Mouse (Mus musculus): ENCODE results near the gene Irf7. TPM values are rescaled to one million over a fixed set of nuclear protein-coding genes. Genes with fewer than 3 reads are reported as not detected.
"Not testable (repeated sequence)": the region's sequence is repeated elsewhere in the genome, so short reads cannot be mapped to it uniquely, and the experiment has no call there.

Irf7 gene
- polyA plus RNA-seq, 2 experiments, result 4.8 to 5.4 TPM

GRCm38 (mm10) chr7:141264761-141265410, 1.4 kb downstream of the Irf7 start:
- H3K27ac ChIP-seq, result no peak overlapping the region
- 12% methylated on average over 12 of the region's 12 CpGs for WGBS (ENCODE audit: insufficient replicate concordance)
- DNase-seq (ENCODE audit: low read depth in 3 of 3, low spot score in 3 of 3), result peak in 2 of 3 experiments; percentile 22 to 40

GRCm38 (mm10) chr7:141264041-141264700, 2.1 kb downstream of the Irf7 start:
- Histone ChIP-seq H3K4me3 (ENCODE audit: insufficient read depth in 1 of 2, low read depth in 2 of 2, low read length in 2 of 2) (no peak overlapping the region), H3K4me2 (ENCODE audit: low read depth) (peak overlapping the region; percentile 74; the same call in 1 of the 2 replicates), H3K27me3 (ENCODE audit: control insufficient read depth, insufficient read depth, low read length) (no peaks in the 10 kb centered on the region), H3K9me3 (ENCODE audit: control insufficient read depth, low read length) (no peaks in the 10 kb centered on the region), H3K36me3 (replicated peaks; ENCODE audit: control insufficient read depth, insufficient read depth, low read depth) (peaks cover 46% of the 10 kb centered on the region), H3K27ac (no peak overlapping the region), H3K4me1 (replicated peaks; ENCODE audit: control insufficient read depth in 2 of 2, insufficient read depth in 2 of 2, low read length in 1 of 2) (peaks cover 13 to 17% of the 10 kb centered on the region in 2 experiments), H3K9ac (replicated peaks) (no peak overlapping the region)
- TF ChIP-seq CTCF (IDR thresholded peaks at IDR 0.05; ENCODE audit: low read depth), result no peak
- no peak for TF ChIP-seq EP300 (IDR thresholded peaks at IDR 0.05; ENCODE audit: low read depth)
- DNase-seq (ENCODE audit: low read depth in 3 of 3, low spot score in 3 of 3) (no peak), ATAC-seq (ENCODE audit: insufficient read depth) (no peak)
- 71% methylated on average over 11 of the region's 11 CpGs for WGBS (ENCODE audit: insufficient replicate concordance)

More at GRCm38 (mm10) chr7:141264761-141265410, 1.4 kb downstream of the Irf7 start:
- H3K27me3 ChIP-seq (ENCODE audit: control insufficient read depth, insufficient read depth, low read length), result no peaks in the 10 kb centered on the region; the same call in 1 of the 2 replicates
- no peaks in the 10 kb centered on the region for H3K9me3 ChIP-seq (ENCODE audit: control insufficient read depth, low read length)
- peak overlapping the region; percentile 74 for H3K4me2 ChIP-seq (ENCODE audit: low read depth)
- no peak overlapping the region; the same call in none of the 2 replicates for H3K9ac ChIP-seq (replicated peaks)
- ATAC-seq (ENCODE audit: insufficient read depth), result peak; percentile 45; the same call in 1 of the 2 replicates
- H3K4me1 ChIP-seq (replicated peaks; ENCODE audit: control insufficient read depth in 2 of 2, insufficient read depth in 2 of 2, low read length in 1 of 2), result peaks cover 13 to 17% of the 10 kb centered on the region in 2 experiments
- peaks cover 39% of the 10 kb centered on the region for H3K36me3 ChIP-seq (replicated peaks; ENCODE audit: control insufficient read depth, insufficient read depth, low read depth)
- TF ChIP-seq CTCF (IDR thresholded peaks at IDR 0.05; ENCODE audit: low read depth) (peak; percentile 85), EP300 (IDR thresholded peaks at IDR 0.05; ENCODE audit: low read depth) (no peak)
- peak overlapping the region; percentile 64 to 97; a peak in 3 of 4 replicates for H3K4me3 ChIP-seq (ENCODE audit: insufficient read depth in 1 of 2, low read depth in 2 of 2, low read length in 2 of 2)

- peaks cover 51% of the 10 kb centered on the region for H3K36me3 ChIP-seq (replicated peaks; ENCODE audit: control insufficient read depth, insufficient read depth, low read depth)
- no peak for DNase-seq (ENCODE audit: low read depth in 3 of 3, low spot score in 3 of 3)
- H3K4me2 ChIP-seq (ENCODE audit: low read depth), result no peak overlapping the region
- H3K9ac ChIP-seq (replicated peaks), result no peak overlapping the region
- peaks cover 13 to 17% of the 10 kb centered on the region in 2 experiments for H3K4me1 ChIP-seq (replicated peaks; ENCODE audit: control insufficient read depth in 2 of 2, insufficient read depth in 2 of 2, low read length in 1 of 2)
- H3K9me3 ChIP-seq (ENCODE audit: control insufficient read depth, low read length), result no peaks in the 10 kb centered on the region
- H3K4me3 ChIP-seq (ENCODE audit: insufficient read depth in 1 of 2, low read depth in 2 of 2, low read length in 2 of 2), result no peak overlapping the region
- WGBS (ENCODE audit: insufficient replicate concordance), result 85% methylated on average over 13 of the region's 13 CpGs
- no peaks in the 10 kb centered on the region for H3K27me3 ChIP-seq (ENCODE audit: control insufficient read depth, insufficient read depth, low read length)
- no peak overlapping the region for H3K27ac ChIP-seq
- ATAC-seq (ENCODE audit: insufficient read depth), result no peak
- TF ChIP-seq EP300 (IDR thresholded peaks at IDR 0.05; ENCODE audit: low read depth), result no peak
- no peak for TF ChIP-seq CTCF (IDR thresholded peaks at IDR 0.05; ENCODE audit: low read depth)
Measured at GRCm38 (mm10) chr7:141263640-141264039, 2.6 kb downstream of the Irf7 start.

GRCm38 (mm10) chr7:141261480-141261879, 4.8 kb downstream of the Irf7 start:
- H3K4me2 ChIP-seq (ENCODE audit: low read depth), result no peak overlapping the region
- ATAC-seq (ENCODE audit: insufficient read depth), result no peak
- H3K27me3 ChIP-seq (ENCODE audit: control insufficient read depth, insufficient read depth, low read length), result no peaks in the 10 kb centered on the region
- H3K36me3 ChIP-seq (replicated peaks; ENCODE audit: control insufficient read depth, insufficient read depth, low read depth), result peaks cover 68% of the 10 kb centered on the region
- H3K27ac ChIP-seq, result no peak overlapping the region
- H3K9ac ChIP-seq (replicated peaks), result no peak overlapping the region
- 91% methylated on average over 3 of the region's 3 CpGs for WGBS (ENCODE audit: insufficient replicate concordance)
- no peak for DNase-seq (ENCODE audit: low read depth in 3 of 3, low spot score in 3 of 3)
- peaks cover 10 to 14% of the 10 kb centered on the region in 2 experiments for H3K4me1 ChIP-seq (replicated peaks; ENCODE audit: control insufficient read depth in 2 of 2, insufficient read depth in 2 of 2, low read length in 1 of 2)
- no peak overlapping the region for H3K4me3 ChIP-seq (ENCODE audit: insufficient read depth in 1 of 2, low read depth in 2 of 2, low read length in 2 of 2)
- TF ChIP-seq CTCF (IDR thresholded peaks at IDR 0.05; ENCODE audit: low read depth) (no peak), EP300 (IDR thresholded peaks at IDR 0.05; ENCODE audit: low read depth) (no peak)
- no peaks in the 10 kb centered on the region for H3K9me3 ChIP-seq (ENCODE audit: control insufficient read depth, low read length)

- peaks cover 88% of the 10 kb centered on the region for H3K36me3 ChIP-seq (replicated peaks; ENCODE audit: control insufficient read depth, insufficient read depth, low read depth)
- no peak overlapping the region for H3K27ac ChIP-seq
- DNase-seq (ENCODE audit: low read depth in 3 of 3, low spot score in 3 of 3) (no peak), ATAC-seq (ENCODE audit: insufficient read depth) (no peak)
- H3K9ac ChIP-seq (replicated peaks), result no peak overlapping the region
- no peaks in the 10 kb centered on the region for H3K4me1 ChIP-seq (replicated peaks; ENCODE audit: control insufficient read depth in 2 of 2, insufficient read depth in 2 of 2, low read length in 1 of 2)
- no peak overlapping the region for H3K4me3 ChIP-seq (ENCODE audit: insufficient read depth in 1 of 2, low read depth in 2 of 2, low read length in 2 of 2)
- 78% methylated on average over 10 of the region's 10 CpGs for WGBS (ENCODE audit: insufficient replicate concordance)
- no peaks in the 10 kb centered on the region for H3K27me3 ChIP-seq (ENCODE audit: control insufficient read depth, insufficient read depth, low read length)
- H3K9me3 ChIP-seq (ENCODE audit: control insufficient read depth, low read length), result no peaks in the 10 kb centered on the region
- H3K4me2 ChIP-seq (ENCODE audit: low read depth), result no peak overlapping the region
- TF ChIP-seq CTCF (IDR thresholded peaks at IDR 0.05; ENCODE audit: low read depth) (no peak), EP300 (IDR thresholded peaks at IDR 0.05; ENCODE audit: low read depth) (no peak)
Measured at GRCm38 (mm10) chr7:141256159-141256558, 10.1 kb downstream of the Irf7 start.

GRCm38 (mm10) chr7:141250486-141250885, 15.8 kb downstream of the Irf7 start:
- H3K27me3 ChIP-seq (ENCODE audit: control insufficient read depth, insufficient read depth, low read length); DNase-seq (ENCODE audit: low read depth in 3 of 3, low spot score in 3 of 3); H3K9ac ChIP-seq (replicated peaks); H3K4me1 ChIP-seq (replicated peaks; ENCODE audit: control insufficient read depth in 2 of 2, insufficient read depth in 2 of 2, low read length in 1 of 2); H3K4me3 ChIP-seq (ENCODE audit: insufficient read depth in 1 of 2, low read depth in 2 of 2, low read length in 2 of 2); H3K27ac ChIP-seq; H3K4me2 ChIP-seq (ENCODE audit: low read depth); H3K9me3 ChIP-seq (ENCODE audit: control insufficient read depth, low read length); ATAC-seq (ENCODE audit: insufficient read depth): not testable (repeated sequence)
- WGBS (ENCODE audit: insufficient replicate concordance), result 86% methylated on average over 4 of the region's 4 CpGs
- peaks cover 76% of the 10 kb centered on the region for H3K36me3 ChIP-seq (replicated peaks; ENCODE audit: control insufficient read depth, insufficient read depth, low read depth)

All from liver, embryonic 14.5 days (tissue).